Mouse (Mus musculus) cerebellum, adult 9-10 months (tissue): ENCODE data around the gene Olfr1432.
"Not testable (repeated sequence)": the region's sequence is repeated elsewhere in the genome, so short reads cannot be mapped to it uniquely, and the experiment has no call there.

Source experiments
- DNase-seq: peaks from one replicate; pipeline ENCODE4 v3.0.0; 2022

Olfr1432 gene

GRCm38 (mm10) chr19:12232496-12232895 lies at the start of gene Olfr1432:
Olfr1432 (minus strand) TSS chr19:12232596.
- not testable (repeated sequence) for DNase-seq

DNA sequence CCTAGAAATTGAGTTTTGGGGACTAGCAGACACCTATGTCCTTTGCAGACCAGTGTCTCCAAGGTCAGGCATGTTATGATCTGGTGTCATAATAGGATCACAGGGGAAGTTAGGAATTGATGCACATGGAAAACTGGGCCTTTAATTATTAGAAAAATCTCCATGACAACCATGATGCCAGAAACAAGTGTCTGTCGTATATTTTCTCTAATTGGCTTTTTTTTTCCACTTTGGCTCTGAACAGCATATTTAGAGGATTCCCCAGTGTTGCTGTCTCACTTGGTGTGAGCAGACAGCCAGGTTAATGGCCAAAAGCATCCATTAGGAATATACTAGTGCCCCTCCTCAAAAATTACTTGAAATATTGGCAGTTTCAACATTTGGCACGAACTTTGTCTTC lies 47.2 kb upstream of the Olfr1432 start, which contains the start of gene Olfr1434:
Gene Olfr1434 (plus strand): TSS at position 301 of the 400 bp plus-strand sequence.
- DNase-seq, result no peak

DNA sequence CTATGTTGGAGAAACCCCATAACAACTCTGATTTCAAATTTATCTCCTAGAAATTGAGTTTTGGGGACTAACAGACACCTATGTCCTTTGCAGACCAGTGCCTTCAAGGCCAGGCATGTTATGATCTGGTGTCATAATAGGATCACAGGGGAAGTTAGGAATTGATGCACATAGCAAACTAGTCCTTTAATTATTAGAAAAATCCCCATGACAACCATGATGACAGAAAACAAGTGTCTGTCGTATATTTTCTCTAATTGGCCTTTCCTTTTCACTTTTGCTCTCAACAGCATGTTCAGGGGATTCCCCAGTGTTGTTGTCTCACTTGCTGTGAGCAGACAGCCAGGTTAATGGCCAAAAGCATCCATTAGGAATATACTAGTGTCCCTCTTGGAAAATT lies 28.3 kb upstream of the Olfr1432 start, which contains the start of gene Olfr235:
Gene Olfr235 (plus strand): TSS at position 301 of the 400 bp plus-strand sequence.
- DNase-seq, result no peak

GRCm38 (mm10) chr19:12241559-12241958 lies 9.2 kb upstream of the Olfr1432 start, which contains the start of gene Olfr262:
Olfr262 (minus strand) TSS chr19:12241659.
- DNase-seq, result no peak

DNA sequence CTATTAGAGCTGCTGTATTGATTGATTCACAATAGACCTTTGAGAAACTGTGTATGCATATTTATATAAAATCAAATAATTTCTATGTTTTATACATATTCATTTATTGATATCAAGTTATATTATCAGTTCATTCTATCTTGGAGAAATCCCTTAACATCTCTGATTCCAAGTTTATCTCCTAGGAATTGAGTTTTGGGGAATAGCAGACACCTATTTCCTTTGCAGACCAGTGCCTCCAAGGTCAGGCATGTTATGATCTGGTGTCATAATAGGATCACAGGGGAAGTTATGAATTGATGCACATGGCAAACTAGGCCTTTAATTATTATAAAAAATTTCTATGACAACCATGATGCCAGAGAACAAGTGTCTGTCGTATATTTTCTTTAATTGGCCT lies 32.1 kb downstream of the Olfr1432 start, which contains the start of gene Olfr1431:
Gene Olfr1431 (plus strand): TSS at position 301 of the 400 bp plus-strand sequence.
- DNase-seq, result no peak

DNA sequence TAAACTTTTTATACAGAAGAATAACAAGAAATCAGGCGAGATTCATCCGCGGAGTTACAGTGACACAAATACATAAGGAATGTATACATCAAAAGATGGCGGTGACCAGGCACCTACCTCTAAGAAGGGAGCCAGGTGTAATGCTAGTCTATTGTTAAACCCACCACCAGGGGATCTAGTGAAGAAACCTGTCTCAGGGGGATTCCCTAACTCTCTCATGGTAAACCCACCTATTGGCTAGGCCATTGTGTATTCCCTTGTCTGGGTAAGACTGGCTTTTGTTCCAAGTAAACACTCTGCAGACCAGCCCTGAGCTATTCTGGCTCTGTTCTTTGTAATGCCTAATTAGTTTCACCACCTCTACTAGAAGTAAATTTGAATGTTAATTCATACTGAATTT lies 33.3 kb downstream of the Olfr1432 start:
- DNase-seq, result not testable (repeated sequence)
